Mouse (Mus musculus) fat pad, adult 2 months (tissue): ENCODE measurements around the gene Iqsec1.

ENCODE experiments used
- DNase-seq: peaks from one replicate; pipeline ENCODE4 v3.0.0-alpha.2; 2011; ENCODE audit warnings: low read depth, low spot score; ENCODE audit errors: extremely low read depth

Gene Iqsec1

DNA sequence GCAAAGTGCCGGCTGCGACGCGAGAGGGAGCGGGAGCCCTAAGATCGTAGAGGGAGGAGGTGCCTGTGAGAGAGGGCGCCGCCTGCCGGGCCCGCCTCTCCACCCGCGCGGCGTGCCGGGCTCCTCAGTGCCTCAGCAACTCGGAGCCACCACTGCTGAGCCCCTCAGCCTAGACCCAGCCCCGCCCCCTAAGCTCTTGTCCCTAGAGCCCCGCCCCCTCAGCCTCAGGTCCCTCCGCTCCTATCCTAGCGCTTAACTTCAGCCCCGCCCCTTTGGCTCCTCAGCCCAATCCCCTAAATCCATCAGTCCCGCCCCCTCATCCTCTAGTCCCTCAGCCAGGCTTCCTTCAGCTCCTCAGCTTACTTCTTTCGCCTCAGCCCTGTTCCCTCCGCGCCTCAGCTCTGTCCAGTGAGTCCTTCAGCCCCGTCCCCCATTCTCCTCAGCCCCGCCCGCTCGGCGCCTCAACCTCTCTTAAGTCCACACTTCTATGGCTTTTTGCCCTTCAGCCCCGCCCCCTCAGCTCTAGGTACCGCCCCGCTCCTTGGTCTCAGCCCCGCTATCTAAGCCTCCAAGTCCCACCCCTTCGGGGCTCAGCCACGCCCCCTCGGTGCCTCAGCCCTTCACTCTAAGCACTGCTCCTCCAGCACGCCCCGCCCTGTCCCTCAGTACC lies at the start of gene Iqsec1:
TSS of gene Iqsec1 (minus strand) at position 38 of the 670 bp plus-strand sequence.
- DNase-seq = no peak

DNA sequence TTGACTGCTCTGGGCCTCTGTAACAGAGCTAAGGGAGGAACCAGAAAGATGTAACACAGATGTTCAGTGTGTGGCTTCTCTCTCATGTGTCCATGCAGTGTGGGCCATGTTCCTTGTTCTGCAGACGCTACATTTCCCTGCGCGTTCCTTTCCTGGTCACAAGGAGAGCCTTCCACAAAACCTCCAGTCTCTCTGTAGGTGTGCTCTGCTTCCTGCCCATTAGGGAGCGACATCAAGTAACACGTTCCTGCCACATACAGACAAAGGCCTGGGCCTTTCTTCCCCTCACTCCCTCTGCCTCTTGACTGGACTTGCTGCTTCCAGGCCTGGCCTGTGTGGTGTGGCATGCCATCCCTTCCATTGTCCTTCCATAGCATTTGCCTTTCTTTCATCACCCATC lies 39.8 kb upstream of the Iqsec1 start:
- no peak for DNase-seq

DNA sequence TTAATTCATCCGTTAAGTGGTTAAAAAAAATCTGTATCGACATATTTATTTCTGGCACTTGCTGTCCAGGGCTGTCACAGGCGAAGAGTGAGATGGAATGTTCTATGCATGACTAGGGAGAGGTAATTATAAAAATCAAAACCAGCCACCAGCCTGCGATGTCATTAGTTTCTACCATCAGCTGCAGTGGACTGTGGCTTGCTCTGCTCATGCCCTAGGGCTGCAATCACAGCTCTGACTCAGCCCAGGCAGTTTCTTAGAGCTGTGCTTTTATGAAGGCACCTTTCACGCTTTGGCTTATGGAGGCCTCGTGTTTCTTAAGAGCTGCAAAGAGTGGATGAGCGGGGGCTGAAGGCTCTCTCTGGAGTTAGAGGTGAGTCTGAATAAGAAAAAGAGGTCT lies 32.3 kb upstream of the Iqsec1 start:
- DNase-seq = no peak

DNA sequence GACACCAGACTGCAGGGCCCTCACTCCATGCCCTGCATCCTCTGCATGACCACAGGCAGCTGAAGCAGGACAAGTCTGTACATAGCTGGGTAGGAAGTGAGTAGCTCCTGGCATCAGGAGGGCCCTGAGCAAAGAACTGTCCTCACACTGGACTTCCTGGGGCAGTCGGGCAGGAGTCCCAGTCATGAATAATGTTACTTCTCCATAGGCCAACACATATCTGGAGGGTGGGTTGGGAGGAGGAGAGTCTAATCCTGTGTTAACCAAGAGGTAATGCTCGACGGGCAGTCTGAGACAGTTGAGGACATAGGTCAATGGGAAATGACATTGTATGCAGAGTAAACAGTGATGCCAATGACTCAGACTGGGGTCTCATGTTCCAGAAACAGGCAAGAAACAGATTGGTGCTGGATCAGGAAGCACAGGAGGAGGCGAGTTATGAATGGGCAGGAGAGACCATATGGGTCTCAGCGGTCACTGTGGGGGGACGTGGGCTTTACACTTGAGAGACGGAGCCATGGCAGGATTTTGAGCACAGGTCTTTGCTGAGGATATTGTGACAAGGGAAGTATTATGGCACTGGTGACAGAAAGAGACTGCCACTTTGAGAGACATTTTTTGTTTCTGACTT lies 28.2 kb upstream of the Iqsec1 start:
- DNase-seq = no peak

DNA sequence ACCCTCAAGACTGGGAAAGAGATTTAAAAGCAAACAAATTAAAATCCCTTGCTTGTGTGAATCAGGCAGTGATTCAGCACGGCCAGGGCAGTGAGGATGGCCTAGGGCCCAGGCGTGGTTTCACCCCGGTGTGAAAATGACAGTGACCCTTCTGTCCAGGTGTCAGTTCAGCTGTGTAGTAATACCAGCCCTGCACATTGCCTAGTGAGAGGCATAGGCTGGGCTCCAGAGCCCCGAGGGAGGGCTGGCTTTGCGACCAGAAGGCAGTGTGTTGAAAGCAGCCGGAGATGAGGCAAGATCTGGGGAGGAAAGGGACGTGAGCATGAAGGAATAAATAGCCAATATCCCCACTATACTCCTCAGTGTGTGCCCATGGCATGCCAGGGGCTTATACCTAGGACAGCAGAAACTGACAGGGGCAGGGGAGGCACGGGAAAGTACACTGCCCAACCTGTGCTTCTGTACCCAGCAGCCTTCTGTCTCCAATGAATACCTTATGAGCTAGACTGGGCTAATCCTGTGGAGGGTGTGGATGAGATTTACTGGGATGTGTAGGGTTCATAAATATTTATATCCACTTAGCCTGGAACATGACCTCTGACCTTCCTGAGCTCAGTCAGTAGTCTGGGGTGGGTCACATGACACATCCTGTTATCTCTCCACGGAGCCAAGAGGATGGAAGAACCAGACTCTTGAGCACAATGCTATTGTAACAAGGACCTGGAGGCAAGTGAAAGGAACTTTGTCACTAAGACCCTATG lies 25.9 kb upstream of the Iqsec1 start:
- no peak for DNase-seq

DNA sequence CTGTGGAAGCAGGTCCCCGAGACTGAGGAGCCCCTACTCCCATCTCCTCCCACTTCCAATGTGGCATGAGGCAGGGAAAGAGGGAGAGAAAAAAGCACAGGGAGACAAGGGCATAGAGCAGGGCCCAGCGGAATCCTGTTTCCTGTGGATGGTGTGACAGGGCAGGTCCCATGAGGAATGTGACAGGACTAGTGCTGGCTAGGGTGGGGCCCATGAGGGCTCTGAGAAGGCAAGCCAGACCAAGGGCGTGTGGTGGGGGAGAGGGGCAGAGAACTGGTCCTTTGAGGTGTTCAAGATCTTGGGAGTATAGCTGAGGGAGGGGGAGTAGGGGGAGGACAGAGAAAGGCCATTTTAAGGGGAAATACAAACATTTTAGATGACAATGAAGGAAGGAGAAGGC lies 24.0 kb upstream of the Iqsec1 start:
- DNase-seq = no peak

DNA sequence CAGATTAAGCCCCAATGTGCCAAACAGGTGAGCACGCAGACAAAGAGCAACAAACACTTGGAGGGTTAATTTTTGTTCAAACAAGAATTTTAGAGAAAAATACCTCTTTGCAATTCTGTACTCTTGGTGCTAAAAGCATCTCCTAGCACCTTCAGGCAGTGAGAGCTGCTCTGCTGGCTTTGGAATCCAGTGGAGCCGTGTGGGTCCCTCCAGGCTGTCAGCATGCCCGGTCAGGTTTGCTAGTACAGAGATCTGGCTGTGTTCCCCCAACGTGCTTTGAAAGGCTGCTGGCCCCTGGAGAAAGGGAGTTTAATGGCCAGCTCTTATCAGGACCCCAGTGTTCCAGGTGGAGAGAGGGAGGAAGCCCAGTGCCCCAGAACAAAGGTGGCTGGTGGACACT lies 23.1 kb upstream of the Iqsec1 start:
- no peak for DNase-seq

DNA sequence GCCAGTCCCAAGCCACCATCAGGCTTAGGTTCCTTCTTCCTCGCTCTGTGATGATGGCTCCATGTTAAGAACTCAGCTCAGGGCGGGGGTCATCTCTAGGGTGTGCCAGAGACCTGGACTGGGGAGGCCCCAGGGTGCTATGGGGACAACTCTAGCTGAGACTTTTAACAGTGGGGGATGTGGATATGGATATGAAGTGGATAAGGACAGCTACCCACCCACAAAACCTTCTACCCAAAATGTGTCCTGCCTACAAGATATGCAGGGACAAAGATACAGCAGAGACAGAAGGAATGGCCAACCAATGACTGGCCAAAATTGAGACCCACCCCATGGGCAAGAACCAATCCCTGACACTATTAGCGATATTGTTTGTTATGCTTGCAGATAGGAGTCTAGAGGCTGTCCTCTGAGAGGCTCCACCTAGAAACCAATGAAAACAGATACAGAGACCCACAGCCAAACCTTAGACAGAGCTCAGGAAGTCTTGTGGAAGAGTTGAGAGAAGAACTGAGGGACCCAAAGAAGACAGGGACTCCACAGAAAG lies 19.9 kb upstream of the Iqsec1 start:
- DNase-seq = no peak

DNA sequence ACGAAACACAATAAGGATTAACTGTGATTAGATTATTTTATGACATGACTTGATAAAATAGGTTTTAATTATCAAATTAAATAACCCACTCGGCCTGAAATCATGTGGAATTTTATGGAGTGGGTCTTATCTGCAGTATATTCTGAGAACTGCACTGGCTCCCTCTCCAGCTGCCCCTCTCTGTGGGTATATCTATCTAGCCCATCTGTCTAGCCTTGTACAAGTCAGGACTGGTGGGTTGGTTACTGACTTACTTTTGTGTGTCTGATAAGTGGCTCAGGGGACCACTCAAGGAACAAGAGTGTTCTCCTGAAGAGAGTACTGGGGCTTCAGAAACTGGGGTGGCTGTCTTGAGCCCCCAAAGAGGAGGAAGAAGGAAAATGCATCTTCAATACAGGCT lies 18.7 kb upstream of the Iqsec1 start:
- DNase-seq = no peak

DNA sequence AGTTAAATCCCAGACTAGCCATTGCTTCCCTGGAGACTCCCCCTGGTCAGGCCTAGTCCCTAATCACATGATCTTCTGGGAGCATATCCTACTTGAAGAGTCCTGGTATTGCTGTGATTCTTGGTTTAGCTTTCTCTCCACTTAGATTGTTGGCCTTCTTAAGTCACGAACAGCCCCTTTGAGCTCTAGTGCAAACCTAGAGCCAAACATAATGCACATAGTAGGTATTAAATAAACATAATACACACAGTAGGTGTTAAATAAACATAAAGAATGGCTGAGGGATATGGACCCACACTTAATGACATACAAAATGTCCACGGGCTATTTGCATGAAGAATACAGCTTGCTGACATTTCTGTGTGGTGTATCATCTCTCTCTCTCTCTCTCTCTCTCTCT lies 15.7 kb upstream of the Iqsec1 start:
- DNase-seq = no peak

DNA sequence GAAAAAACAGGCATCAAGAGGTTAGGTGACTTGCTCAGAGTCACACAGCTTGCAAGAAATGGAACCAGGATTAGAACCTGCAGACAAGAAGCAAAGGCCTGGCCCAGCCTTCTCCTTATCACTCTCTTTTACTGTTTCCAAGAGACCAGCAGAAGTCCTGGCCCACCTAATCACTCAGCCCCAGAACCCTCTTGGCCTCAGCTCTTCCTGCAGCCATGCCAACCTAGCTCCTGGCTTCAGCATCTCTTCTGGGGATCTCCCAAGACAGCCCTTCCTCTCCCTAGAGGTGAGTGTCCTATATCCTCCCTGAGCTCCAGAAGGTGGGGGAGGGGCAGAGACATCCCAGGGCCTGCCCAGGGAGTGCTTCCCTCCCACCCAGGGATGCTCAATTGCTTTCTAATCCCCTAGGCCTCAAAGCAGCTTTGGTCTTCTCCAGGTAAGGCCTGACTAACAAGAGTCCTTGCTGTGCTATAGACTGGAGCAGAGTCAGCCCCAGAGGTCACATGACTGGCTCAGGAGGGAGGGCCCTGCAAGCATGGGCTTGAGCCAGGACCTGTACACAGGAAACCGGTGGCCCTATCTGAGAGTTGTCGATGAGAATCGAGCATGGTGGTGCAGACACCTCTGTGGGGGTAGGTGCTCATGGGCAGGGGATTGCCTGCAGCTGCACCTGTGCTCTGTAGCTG lies 15.0 kb upstream of the Iqsec1 start:
- no peak for DNase-seq

DNA sequence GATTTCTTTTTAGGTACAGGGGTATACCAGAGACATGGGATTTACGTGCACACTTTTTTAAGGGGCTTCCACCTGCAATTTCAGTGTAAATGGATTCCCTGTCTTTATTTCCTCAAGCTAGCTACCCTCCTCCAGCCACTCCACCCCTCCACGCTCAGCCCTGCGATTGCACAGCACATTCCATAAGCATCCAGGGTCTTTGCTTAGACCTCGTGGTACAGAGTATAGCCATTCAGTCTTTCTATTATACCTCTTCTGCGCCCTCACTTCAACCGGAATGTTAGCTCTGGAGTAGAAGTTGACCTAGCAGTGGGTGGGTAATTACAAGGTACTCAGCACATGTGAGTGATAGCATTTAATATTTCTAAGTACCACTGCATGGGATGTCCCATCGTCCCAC lies 13.1 kb upstream of the Iqsec1 start:
- DNase-seq = no peak

DNA sequence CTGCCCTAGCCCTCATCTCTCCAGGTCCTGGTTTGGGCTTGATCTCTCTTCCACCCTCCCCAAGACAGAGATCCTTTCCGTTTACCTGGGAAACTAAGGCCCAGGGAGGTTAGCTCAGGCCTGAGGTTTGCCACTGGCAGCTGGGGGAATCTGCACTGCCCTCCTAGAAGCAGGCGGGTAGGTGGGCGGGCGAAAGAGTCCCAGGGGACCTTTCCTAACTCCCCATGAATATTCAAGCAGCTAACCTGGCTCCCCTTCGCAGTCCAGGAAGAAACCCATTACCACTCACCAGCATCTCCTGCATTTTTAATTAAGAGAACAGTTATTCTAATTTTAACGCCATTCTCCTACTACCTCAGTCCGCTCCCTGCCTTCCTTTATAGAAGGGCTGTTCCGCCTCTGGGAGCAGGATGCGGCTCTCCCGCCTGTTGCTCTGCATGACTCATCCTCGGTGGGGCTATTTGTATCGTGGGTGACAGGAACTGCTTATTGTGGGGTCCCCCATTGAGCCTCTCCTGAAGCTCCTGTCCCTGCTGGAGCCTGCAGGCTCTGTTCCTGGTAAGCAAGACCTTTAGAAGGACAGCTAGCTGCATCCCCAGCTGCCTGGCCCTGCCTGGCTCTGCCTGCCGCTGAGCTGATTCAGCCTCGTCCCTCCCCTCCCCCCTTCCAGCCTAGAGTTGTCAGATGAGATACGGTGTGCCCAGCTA lies 12.5 kb upstream of the Iqsec1 start:
- DNase-seq = no peak

DNA sequence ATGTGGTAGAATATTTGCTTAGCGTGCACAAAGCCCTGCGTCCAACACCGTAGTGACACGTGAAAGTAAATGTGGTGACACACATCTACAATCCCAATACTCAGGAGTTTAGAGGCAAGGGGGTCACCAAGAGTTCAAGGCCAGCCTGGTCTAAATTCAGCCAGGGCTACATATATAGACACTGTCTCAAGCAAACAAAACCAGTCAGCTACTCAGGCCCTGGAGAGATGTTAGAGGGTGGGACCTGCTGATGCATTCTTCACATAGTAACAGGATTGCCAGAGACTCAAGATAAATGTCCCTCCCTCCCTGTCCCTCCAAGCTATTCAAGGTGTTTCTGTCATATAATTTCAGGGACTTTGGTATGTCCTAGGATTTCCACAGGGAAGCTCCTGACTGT lies 10.7 kb upstream of the Iqsec1 start:
- no peak for DNase-seq

DNA sequence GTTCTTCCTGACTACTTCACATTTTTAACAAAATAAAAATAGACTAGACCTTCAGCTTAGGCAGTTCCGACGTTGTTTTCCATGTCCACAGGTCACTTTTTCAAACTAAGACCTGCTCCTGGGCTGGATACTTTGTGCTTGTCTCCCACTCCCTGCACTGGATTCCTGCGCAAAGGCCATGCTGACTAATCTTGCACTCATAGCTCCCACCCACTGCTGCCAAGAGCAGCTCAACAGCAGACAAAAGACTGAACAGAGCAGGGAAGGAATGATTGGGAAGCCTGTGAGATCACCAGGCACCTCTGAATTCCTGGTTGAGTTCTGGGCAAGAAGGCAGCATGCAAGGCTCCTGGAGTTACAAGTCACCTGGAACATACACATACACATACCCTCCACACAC lies 8.5 kb upstream of the Iqsec1 start:
- DNase-seq = no peak

DNA sequence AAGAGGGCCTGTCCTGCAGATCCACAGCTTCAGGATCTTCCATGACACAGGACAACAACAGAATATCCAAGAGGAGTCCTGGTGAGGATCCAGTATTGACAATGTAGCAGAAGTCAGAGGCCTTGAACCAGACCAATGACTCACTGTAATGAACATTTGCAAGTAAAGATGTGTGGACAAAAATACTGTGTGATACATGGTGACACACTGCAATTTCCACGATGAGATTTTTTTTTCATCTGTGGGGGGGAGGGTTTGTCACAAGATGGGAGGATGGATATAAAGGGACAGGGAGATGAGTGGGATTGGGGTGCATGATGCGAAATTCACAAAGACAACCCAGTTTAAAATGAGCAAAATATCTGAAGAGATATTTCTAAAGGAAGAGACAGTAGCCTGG lies 7.7 kb upstream of the Iqsec1 start:
- DNase-seq = no peak

DNA sequence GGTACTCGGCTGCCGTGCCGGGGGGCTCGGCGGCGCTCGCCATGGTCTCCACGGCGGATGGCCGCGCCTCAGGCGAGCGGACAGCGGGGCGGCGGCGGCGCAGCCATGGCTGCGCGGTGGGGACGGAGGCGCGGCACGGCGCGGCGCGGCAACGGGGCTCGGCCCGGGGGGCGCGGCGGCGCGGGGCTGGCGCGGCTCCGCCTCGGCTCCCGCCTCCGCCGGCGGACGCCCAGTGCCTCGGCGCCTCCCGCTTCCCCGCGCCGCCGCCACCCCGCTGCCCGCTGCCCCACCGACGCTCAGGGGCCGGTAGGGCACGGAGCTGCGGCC lies 223 bp downstream of the Iqsec1 start:
- no peak for DNase-seq

DNA sequence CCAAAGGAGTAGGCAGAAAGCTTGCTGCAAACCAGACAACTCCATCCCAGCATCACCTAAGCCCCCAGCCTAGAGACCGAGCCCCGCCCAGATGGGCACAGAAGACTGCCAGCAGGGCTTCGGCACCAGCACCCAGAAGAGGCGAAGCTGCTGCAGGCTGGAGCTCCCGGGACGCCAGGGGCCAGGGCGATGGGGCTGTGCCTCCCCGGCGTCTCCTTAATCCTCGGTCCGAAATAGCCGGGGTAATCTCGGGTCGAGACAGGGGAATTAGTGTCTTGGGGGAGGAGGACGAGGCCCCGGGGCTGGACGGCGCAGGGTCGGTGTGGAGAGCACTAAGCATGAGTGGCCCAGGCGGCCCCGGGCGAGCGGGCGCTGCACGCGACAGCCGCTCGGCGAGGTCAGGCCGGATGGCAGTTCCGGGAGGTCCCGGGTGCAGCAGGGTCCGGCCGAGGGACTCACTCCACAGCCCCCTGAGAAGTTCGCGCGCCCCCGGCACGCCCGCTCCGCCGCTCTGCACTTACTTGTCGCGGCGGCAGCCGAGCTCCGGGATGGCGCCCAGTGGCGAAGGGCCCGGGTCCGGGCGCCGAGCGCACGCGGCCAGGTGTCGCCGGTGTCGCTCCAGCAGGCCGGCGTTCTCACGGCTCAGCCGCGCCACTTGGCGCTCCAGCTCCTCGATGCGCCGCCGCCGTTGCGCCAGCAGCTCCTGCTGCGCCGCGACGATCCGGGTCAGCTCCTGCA lies 755 bp downstream of the Iqsec1 start:
- DNase-seq = no peak

DNA sequence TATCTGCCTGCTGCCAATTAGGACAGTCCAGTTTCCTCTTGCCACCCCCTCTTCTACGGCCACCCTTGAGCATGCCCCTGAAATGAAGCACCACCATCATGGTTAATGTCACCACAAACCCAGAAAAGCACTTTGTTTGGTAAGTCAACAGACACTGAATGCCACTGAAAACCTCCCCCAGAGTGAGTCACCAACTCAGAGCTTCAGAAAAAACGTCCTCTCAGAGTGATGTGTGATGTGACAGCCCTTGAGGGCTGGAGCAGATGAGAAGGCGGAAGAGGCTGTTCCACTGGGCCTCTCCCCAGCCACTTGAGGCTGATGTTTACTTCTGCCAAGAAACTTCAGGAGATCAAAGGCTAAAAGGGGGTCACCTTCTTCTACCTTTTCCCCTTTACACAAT lies 4.4 kb downstream of the Iqsec1 start:
- DNase-seq = no peak

DNA sequence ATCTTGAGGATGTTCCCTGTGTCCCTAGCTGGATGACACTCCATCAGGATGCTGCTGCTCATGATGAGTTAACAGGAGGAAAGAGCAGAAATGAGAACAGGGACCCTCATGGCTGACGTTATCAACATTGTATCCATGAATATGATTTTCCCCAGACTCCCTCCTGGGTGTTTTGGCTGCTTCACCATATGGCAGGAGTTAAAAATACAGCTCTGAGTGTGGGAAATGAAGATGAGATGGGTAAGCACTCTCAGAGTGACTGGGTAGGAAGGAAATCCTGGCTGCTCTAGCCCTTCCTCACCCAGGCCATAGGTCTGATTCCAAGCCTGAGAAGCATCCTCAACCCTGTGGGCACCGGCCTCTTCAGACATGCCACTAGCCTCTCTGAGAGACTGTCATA lies 14.2 kb downstream of the Iqsec1 start:
- no peak for DNase-seq
